Mouse (Mus musculus) olfactory bulb, adult 2 months (tissue): Measurements from ENCODE around the gene Gm525.

ENCODE experiments used
- CTCF ChIP-seq: fragments of 200-500 bp; IDR thresholded peaks from 2 replicates; pipeline ENCODE4 v1.5.1; 2012; ENCODE audit warnings: low read depth, mild to moderate bottlenecking, low read length, moderate library complexity; ENCODE audit not compliant: insufficient read depth
- POLR2A ChIP-seq: fragments of 200-500 bp; IDR thresholded peaks from 2 replicates; pipeline ENCODE4 v1.6.1; 2012; ENCODE audit warnings: mild to moderate bottlenecking, low read depth, low read length, moderate library complexity; ENCODE audit not compliant: insufficient read depth

GRCm38 (mm10) chr11:89069303-89069702 lies 4.3 kb upstream of the Gm525 start:
- TF ChIP-seq CTCF, result no peak
- no peak for TF ChIP-seq POLR2A
